Mouse (Mus musculus): ENCODE data around the gene Chst5. TPM values are rescaled to one million over a fixed set of nuclear protein-coding genes. Genes with fewer than 3 reads are reported as not detected.
A peak's percentile ranks its signal among the peaks of the same experiment; 100 is the strongest.

Gene Chst5
- polyA plus RNA-seq, 1 experiment from 2014 or later, result 3.2 TPM

DNA sequence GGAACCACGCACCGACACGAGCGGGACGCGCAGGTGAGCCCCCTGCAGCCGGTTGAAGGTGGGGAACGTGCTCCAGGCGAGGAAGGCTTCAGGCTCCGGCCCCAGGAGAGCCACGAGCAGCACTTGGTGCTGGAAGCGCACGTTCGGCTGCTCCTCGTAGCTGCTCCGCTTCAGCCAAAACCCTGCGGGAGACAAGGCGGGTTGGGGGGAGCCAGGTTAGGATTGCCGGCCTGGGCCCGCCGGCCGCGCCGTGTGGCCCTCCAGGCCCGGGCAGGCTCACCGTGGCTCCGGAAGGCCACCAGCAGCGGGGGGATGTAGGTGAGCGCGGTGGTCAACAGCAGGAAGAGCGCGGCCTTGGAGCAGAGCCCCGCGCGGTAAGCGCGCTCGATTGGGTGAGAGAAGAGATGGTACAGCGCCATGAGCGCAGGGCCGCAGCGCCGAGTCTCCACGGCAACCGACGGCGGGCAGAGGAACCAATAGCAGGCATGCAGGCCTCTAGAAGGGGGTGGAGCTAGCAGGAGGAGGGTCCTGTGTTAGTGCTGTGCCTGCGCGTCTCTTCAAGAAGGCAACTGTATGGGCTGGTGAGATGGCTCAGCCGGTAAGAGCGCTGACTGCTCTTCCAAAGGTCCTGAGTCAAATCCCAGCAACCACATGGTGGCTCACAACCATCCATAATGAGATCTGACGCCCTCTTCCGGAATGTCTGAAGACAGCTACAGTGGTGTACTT is 23.3 kb upstream of the Chst5 start, which contains the start of gene Tmem231:
Gene Tmem231 (minus strand): TSS at position 534 of the 729 bp plus-strand sequence.
- peak; percentile 99 for ATAC-seq (ENCODE audit: low FRiP score)
- under 1% methylated on average over 53 of the region's 53 CpGs for WGBS

DNA sequence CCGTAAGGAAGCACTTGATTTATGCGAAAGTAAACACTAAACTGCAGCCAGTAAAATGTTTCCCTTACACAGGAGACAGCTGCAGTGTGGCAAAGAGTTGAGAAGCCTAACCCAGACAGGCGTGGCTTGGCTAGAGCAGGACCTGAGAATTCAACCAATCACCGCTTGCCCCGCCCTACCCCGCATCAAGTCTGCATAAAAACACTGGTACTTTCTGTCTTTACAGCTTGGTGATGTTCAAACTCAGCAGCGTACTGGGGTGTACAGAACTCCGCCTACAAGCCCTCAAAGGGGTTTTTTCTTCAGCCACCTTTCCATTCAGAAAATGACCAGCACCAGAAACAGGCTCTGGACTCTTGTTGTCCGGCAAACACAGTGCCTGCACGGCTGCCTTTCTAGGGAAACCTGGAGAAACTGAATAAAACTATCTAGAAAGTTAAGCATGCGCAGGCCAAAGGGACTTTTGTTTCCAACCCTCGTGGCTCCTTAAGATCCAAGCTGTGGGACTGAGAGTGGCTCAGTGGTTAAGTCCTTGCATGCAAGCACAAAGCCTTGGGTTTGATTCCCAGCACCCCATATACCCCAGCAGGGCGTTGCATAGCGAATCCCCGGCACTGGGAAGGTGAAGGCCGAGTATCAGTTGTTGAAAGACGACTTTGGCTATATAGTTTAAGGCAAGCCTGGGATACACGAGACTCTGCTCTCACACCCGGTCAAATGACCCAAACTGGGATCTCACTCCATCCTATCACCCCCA is 22.5 kb upstream of the Chst5 start:
- WGBS, result 27% methylated on average over 19 of the region's 19 CpGs
- Histone ChIP-seq H3K4me1 (replicated peaks; ENCODE audit: control insufficient read depth, insufficient read depth, low read length) (peaks cover 3% of the 10 kb centered on the region; the same call in 1 of the 2 replicates), H3K4me2 (replicated peaks; ENCODE audit: low read depth, low read length) (peak overlapping the region; percentile 80), H3K9me3 (ENCODE audit: control insufficient read depth, low read length) (no peaks in the 10 kb centered on the region), H3K9ac (ENCODE audit: low read depth, low read length) (peak overlapping the region; percentile 86), H3K36me3 (ENCODE audit: control insufficient read depth, insufficient read depth, low read length) (no peaks in the 10 kb centered on the region), H3K27me3 (ENCODE audit: control insufficient read depth, insufficient read depth, low read length) (no peaks in the 10 kb centered on the region), H3K27ac (ENCODE audit: low read depth, low read length) (peak overlapping the region; percentile 86), H3K4me3 (ENCODE audit: low read depth, low read length) (peak overlapping the region; percentile 77)
- DNase-seq (ENCODE audit: low spot score), result peak; percentile 56
- peak; percentile 22; the same call in 1 of the 2 replicates for ATAC-seq (ENCODE audit: low FRiP score)

More for the DNA sequence above, 23.3 kb upstream of the Chst5 start, which contains the start of gene Tmem231:
- Histone ChIP-seq H3K4me1 (replicated peaks; ENCODE audit: control insufficient read depth, insufficient read depth, low read length) (peaks cover 3% of the 10 kb centered on the region; the same call in 1 of the 2 replicates), H3K36me3 (ENCODE audit: control insufficient read depth, insufficient read depth, low read length) (no peaks in the 10 kb centered on the region), H3K27me3 (ENCODE audit: control insufficient read depth, insufficient read depth, low read length) (no peaks in the 10 kb centered on the region), H3K9me3 (ENCODE audit: control insufficient read depth, low read length) (no peaks in the 10 kb centered on the region), H3K4me3 (ENCODE audit: low read depth, low read length) (peak within 1 kb of the TSS; percentile 77), H3K4me2 (replicated peaks; ENCODE audit: low read depth, low read length) (peak within 1 kb of the TSS; percentile 80), H3K27ac (ENCODE audit: low read depth, low read length) (peak within 1 kb of the TSS; percentile 86), H3K9ac (ENCODE audit: low read depth, low read length) (peak within 1 kb of the TSS; percentile 86)
- DNase-seq (ENCODE audit: low spot score), result peak; percentile 93

DNA sequence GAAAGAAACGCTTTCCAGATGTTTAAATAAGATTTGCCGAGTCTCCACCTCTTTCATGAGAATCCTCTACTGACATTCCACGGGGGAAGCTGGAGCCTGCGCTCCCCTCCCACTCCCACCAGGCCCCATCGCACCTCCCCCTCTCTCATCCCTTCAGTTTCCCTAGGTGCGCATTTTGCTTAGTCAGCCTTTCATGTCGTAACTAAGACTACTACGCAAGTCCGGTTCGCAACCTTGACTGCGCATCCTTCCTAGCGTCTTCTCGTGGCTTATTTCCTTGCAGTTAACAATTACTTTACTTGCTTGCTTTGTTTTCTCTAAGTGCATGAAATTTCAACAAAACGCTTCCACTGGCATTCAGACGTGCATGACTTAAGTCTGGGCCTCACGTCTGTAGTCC is 21.5 kb upstream of the Chst5 start:
- Histone ChIP-seq H3K9ac (ENCODE audit: low read depth, low read length) (no peak overlapping the region), H3K4me2 (replicated peaks; ENCODE audit: low read depth, low read length) (no peak overlapping the region), H3K4me1 (replicated peaks; ENCODE audit: control insufficient read depth, insufficient read depth, low read length) (peaks cover 3% of the 10 kb centered on the region; the same call in 1 of the 2 replicates), H3K27me3 (ENCODE audit: control insufficient read depth, insufficient read depth, low read length) (no peaks in the 10 kb centered on the region), H3K27ac (ENCODE audit: low read depth, low read length) (no peak overlapping the region), H3K4me3 (ENCODE audit: low read depth, low read length) (no peak overlapping the region), H3K9me3 (ENCODE audit: control insufficient read depth, low read length) (no peaks in the 10 kb centered on the region), H3K36me3 (ENCODE audit: control insufficient read depth, insufficient read depth, low read length) (no peaks in the 10 kb centered on the region)
- DNase-seq (ENCODE audit: low spot score) (no peak), ATAC-seq (ENCODE audit: low FRiP score) (no peak)
- 80% methylated on average over 16 of the region's 16 CpGs for WGBS

DNA sequence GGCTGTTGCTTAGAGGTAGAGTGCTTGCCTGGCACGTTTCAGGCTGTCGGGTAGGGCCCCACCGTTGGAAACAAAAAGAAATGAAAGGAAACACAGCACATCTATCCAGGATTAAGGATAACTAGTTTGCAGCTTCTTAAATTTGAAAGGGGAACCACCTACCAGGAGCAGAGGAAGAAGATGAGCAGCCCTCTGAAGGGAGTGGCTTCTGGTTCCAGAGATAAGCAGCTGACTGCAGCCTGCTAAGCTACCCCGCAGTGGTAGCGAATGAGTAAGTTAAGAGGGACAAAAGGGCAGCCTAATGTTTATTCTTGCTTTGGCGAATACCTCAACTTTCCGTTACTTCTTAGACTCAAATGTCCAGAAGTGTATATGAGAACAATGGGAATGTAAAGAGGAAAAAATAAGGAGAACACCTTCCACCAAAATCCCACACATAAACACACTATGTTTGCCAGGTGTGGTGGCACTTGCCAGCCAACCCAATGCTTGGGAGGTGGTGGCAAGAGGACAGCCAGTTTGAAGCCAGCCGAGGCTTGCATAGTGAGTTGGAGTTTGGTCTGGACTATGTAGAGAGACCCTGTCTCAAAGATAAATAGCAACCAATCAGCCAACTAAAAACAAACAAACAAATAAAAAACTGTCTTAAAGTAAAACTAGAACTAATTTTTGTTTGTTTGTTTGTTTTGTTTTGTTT is 19.5 kb upstream of the Chst5 start:
- Histone ChIP-seq H3K27me3 (ENCODE audit: control insufficient read depth, insufficient read depth, low read length) (no peaks in the 10 kb centered on the region), H3K27ac (ENCODE audit: low read depth, low read length) (no peak overlapping the region; the same call in 1 of the 2 replicates), H3K36me3 (ENCODE audit: control insufficient read depth, insufficient read depth, low read length) (no peaks in the 10 kb centered on the region), H3K9me3 (ENCODE audit: control insufficient read depth, low read length) (no peaks in the 10 kb centered on the region), H3K4me2 (replicated peaks; ENCODE audit: low read depth, low read length) (no peak overlapping the region), H3K4me1 (replicated peaks; ENCODE audit: control insufficient read depth, insufficient read depth, low read length) (peaks cover 3% of the 10 kb centered on the region; the same call in 1 of the 2 replicates), H3K9ac (ENCODE audit: low read depth, low read length) (no peak overlapping the region), H3K4me3 (ENCODE audit: low read depth, low read length) (no peak overlapping the region)
- DNase-seq (ENCODE audit: low spot score) (no peak), ATAC-seq (ENCODE audit: low FRiP score) (no peak)
- 73% methylated on average over 8 of the region's 8 CpGs for WGBS

DNA sequence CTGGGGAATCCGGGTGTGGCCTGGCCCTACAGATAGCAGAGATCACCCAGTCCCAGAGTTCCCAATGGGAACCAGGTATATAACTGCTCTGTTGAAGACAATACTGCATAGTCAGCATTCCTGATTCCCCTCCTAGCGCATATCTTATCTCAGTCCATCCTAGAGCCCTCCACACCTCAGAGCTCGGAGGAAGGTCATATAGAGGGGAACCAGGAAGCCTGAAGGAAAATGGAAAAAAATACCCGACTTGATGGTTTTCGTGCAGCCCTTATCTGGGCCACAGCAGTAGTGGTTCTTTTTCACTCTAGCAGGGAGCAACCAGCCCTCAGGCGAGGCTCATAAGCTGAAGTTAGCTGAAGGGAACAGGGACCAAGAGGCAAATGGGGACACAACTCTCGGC is 14.7 kb upstream of the Chst5 start:
- ATAC-seq (ENCODE audit: low FRiP score), result no peak
- 89% methylated on average over 7 of the region's 7 CpGs for WGBS

DNA sequence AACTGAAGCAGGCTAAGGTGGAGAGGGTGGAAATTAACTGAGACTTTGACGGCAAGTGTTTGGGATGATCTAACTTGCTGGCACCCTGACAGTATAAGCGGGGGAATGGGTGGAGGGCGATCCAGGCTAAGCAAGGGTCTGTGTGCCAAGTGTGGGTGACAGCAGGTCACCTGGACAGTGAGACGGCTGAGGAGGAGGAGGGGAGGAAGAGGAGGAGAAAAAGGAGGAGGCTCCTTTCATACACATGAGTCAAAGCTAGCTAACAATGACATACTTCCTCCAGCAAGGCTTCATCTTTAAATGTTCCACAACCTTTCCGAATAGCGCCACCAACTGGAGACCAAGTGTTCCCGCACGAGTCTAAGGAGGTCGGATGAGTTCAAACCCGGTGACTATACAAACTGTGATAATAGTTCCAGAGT is 13.1 kb upstream of the Chst5 start:
- DNase-seq (ENCODE audit: low spot score) (peak; percentile 66), ATAC-seq (ENCODE audit: low FRiP score) (no peak)
- Histone ChIP-seq H3K4me3 (ENCODE audit: low read depth, low read length) (no peak overlapping the region), H3K4me2 (replicated peaks; ENCODE audit: low read depth, low read length) (no peak overlapping the region), H3K9me3 (ENCODE audit: control insufficient read depth, low read length) (no peaks in the 10 kb centered on the region), H3K27ac (ENCODE audit: low read depth, low read length) (no peak overlapping the region), H3K27me3 (ENCODE audit: control insufficient read depth, insufficient read depth, low read length) (no peaks in the 10 kb centered on the region), H3K36me3 (ENCODE audit: control insufficient read depth, insufficient read depth, low read length) (no peaks in the 10 kb centered on the region), H3K4me1 (replicated peaks; ENCODE audit: control insufficient read depth, insufficient read depth, low read length) (no peaks in the 10 kb centered on the region), H3K9ac (ENCODE audit: low read depth, low read length) (no peak overlapping the region)
- WGBS, result 34% methylated on average over 10 of the region's 10 CpGs

More for the DNA sequence above, 14.7 kb upstream of the Chst5 start:
- no peaks in the 10 kb centered on the region for H3K36me3 ChIP-seq (ENCODE audit: control insufficient read depth, insufficient read depth, low read length)
- H3K27me3 ChIP-seq (ENCODE audit: control insufficient read depth, insufficient read depth, low read length), result no peaks in the 10 kb centered on the region
- no peak overlapping the region for H3K27ac ChIP-seq (ENCODE audit: low read depth, low read length)
- H3K4me3 ChIP-seq (ENCODE audit: low read depth, low read length), result no peak overlapping the region
- H3K9ac ChIP-seq (ENCODE audit: low read depth, low read length), result no peak overlapping the region
- DNase-seq (ENCODE audit: low spot score), result no peak
- no peaks in the 10 kb centered on the region for H3K9me3 ChIP-seq (ENCODE audit: control insufficient read depth, low read length)
- H3K4me1 ChIP-seq (replicated peaks; ENCODE audit: control insufficient read depth, insufficient read depth, low read length), result no peaks in the 10 kb centered on the region
- H3K4me2 ChIP-seq (replicated peaks; ENCODE audit: low read depth, low read length), result no peak overlapping the region

DNA sequence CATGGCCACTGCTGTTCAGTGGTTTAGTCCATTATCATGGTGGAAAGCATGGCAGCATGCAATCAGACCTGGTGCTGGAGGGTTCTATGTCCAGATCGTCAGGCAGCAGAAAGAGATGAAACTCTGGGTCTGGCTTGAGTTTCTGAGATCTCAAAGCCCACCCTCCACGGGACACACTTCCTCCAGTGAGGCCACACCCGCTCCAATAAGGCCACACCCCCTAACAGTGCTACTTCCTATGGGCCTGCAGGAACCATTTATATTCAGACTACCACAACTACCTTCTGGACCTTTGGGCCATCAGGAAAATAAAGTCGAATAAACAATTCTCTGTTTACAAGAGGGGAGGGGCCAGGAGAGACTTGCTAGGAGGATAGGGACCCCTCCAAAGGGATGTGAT is 10.7 kb upstream of the Chst5 start:
- Histone ChIP-seq H3K9me3 (ENCODE audit: control insufficient read depth, low read length) (no peaks in the 10 kb centered on the region), H3K4me2 (replicated peaks; ENCODE audit: low read depth, low read length) (no peak overlapping the region), H3K27ac (ENCODE audit: low read depth, low read length) (no peak overlapping the region), H3K4me3 (ENCODE audit: low read depth, low read length) (no peak overlapping the region), H3K4me1 (replicated peaks; ENCODE audit: control insufficient read depth, insufficient read depth, low read length) (no peaks in the 10 kb centered on the region), H3K9ac (ENCODE audit: low read depth, low read length) (no peak overlapping the region), H3K27me3 (ENCODE audit: control insufficient read depth, insufficient read depth, low read length) (no peaks in the 10 kb centered on the region), H3K36me3 (ENCODE audit: control insufficient read depth, insufficient read depth, low read length) (no peaks in the 10 kb centered on the region)
- DNase-seq (ENCODE audit: low spot score), result no peak
- ATAC-seq (ENCODE audit: low FRiP score), result no peak
- WGBS, result 80% methylated on average over 4 of the region's 4 CpGs

DNA sequence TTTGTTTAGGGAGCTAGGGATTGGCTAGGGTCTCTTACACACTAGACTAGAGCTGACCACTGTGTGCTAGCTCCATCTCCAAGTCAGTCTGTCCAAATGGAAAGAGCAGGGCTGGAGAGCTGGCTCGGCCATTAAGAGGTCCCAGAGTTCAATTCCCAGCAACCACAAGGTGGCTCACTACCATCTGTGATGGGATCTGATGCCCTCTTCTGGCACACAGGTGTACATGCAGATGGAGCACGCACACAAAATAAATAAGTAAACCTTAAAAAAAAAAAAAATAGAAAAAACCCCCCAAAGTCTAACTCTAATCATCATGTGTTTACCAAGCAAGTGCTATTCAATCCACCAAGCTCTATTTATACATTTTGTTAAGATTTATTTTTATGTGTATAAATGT is 9.4 kb upstream of the Chst5 start:
- H3K27me3 ChIP-seq (ENCODE audit: control insufficient read depth, insufficient read depth, low read length), result no peaks in the 10 kb centered on the region
- 86% methylated on average over 2 of the region's 2 CpGs for WGBS
- H3K36me3 ChIP-seq (ENCODE audit: control insufficient read depth, insufficient read depth, low read length), result no peaks in the 10 kb centered on the region
- no peak for DNase-seq (ENCODE audit: low spot score)
- no peak overlapping the region for H3K4me2 ChIP-seq (replicated peaks; ENCODE audit: low read depth, low read length)
- H3K4me3 ChIP-seq (ENCODE audit: low read depth, low read length), result no peak overlapping the region
- H3K4me1 ChIP-seq (replicated peaks; ENCODE audit: control insufficient read depth, insufficient read depth, low read length), result no peaks in the 10 kb centered on the region
- no peak for ATAC-seq (ENCODE audit: low FRiP score)
- H3K9ac ChIP-seq (ENCODE audit: low read depth, low read length), result no peak overlapping the region
- no peaks in the 10 kb centered on the region for H3K9me3 ChIP-seq (ENCODE audit: control insufficient read depth, low read length)
- H3K27ac ChIP-seq (ENCODE audit: low read depth, low read length), result no peak overlapping the region
